Mouse (Mus musculus) testis, adult 2 months (tissue): ENCODE measurements around the gene Slc2a3. TPM values are rescaled to one million over a fixed set of nuclear protein-coding genes. Genes with fewer than 3 reads are reported as not detected.
"Not testable (repeated sequence)": the region's sequence is repeated elsewhere in the genome, so short reads cannot be mapped to it uniquely, and the experiment has no call there.

ENCODE experiments used
- H3K27ac ChIP-seq: fragments of 200-500 bp; 2 replicates; pipeline ENCODE4 v1.5.1; 2012; ENCODE audit warnings: low read depth, low read length; ENCODE audit not compliant: control insufficient read depth, insufficient read depth
- H3K27me3 ChIP-seq: fragments of 200-500 bp; 2 replicates; pipeline ENCODE4 v1.6.1; 2012; ENCODE audit warnings: mild to moderate bottlenecking, low read length, moderate library complexity; ENCODE audit not compliant: control insufficient read depth, insufficient read depth
- H3K36me3 ChIP-seq: fragments of 200-500 bp; 2 replicates; pipeline ENCODE4 v1.6.1; 2012; ENCODE audit warnings: mild to moderate bottlenecking, low read length; ENCODE audit not compliant: control insufficient read depth, insufficient read depth
- H3K4me1 ChIP-seq: fragments of 200-500 bp; 2 replicates; pipeline ENCODE4 v1.6.1; 2012; ENCODE audit warnings: low read length; ENCODE audit not compliant: control insufficient read depth, insufficient read depth
- H3K4me3 ChIP-seq: fragments of 200-500 bp; 2 replicates; pipeline ENCODE4 v1.5.1; 2012; ENCODE audit warnings: low read depth, mild to moderate bottlenecking, low read length, moderate library complexity, mixed read lengths; ENCODE audit not compliant: control insufficient read depth
- CTCF ChIP-seq: fragments of 200-500 bp; IDR thresholded peaks from 2 replicates; pipeline ENCODE4 v1.5.1; 2012; ENCODE audit warnings: low read depth, mild to moderate bottlenecking, inconsistent platforms, low read length, moderate library complexity; ENCODE audit not compliant: control insufficient read depth, insufficient read depth, insufficient replicate concordance
- POLR2A ChIP-seq: fragments of 200-500 bp; IDR thresholded peaks from 2 replicates; pipeline ENCODE4 v1.6.1; 2012; ENCODE audit warnings: low read depth, mild to moderate bottlenecking, inconsistent platforms, low read length, moderate library complexity; ENCODE audit not compliant: control insufficient read depth
- polyA plus RNA-seq: library from polyadenylated mRNA; depleted of rRNA; stranded (reverse); fragments of >200 nt; gene quantifications from 2 replicates; pipeline ENCODE4 v1.2.3, GENCODE M21; 2012

Slc2a3 gene
- polyA plus RNA-seq, 1 experiment = 947 TPM

- Histone ChIP-seq H3K4me1 (peaks cover 3% of the 10 kb centered on the region), H3K4me3 (peak overlapping the region; percentile 84), H3K27ac (no peak overlapping the region; the same call in 1 of the 2 replicates), H3K36me3 (no peaks in the 10 kb centered on the region; the same call in 1 of the 2 replicates), H3K27me3 (no peaks in the 10 kb centered on the region)
- TF ChIP-seq CTCF (no peak), POLR2A (no peak)
Observed at GRCm38 (mm10) chr6:122768256-122768655, 33.2 kb downstream of the Slc2a3 start.

GRCm38 (mm10) chr6:122767012-122767411 is 34.4 kb downstream of the Slc2a3 start:
- not testable (repeated sequence) for H3K27me3 ChIP-seq, H3K36me3 ChIP-seq, H3K27ac ChIP-seq, H3K4me1 ChIP-seq
- peak overlapping the region; percentile 52; the same call in 1 of the 2 replicates for H3K4me3 ChIP-seq

- no peaks in the 10 kb centered on the region; the same call in 1 of the 2 replicates for H3K36me3 ChIP-seq
- TF ChIP-seq POLR2A (no peak), CTCF (no peak)
- H3K27me3 ChIP-seq = no peaks in the 10 kb centered on the region
- H3K4me3 ChIP-seq = peak overlapping the region; percentile 68
- peak overlapping the region; percentile 43; the same call in 1 of the 2 replicates for H3K27ac ChIP-seq
- H3K4me1 ChIP-seq = peaks cover 3% of the 10 kb centered on the region
Observed at GRCm38 (mm10) chr6:122766145-122766968, 35.1 kb downstream of the Slc2a3 start.

GRCm38 (mm10) chr6:122765298-122765956 is 36.0 kb downstream of the Slc2a3 start:
- Histone ChIP-seq H3K27me3 (no peaks in the 10 kb centered on the region), H3K36me3 (no peaks in the 10 kb centered on the region; the same call in 1 of the 2 replicates), H3K4me1 (peaks cover 5% of the 10 kb centered on the region), H3K4me3 (peak overlapping the region; percentile 91), H3K27ac (no peak overlapping the region)
- TF ChIP-seq POLR2A (no peak), CTCF (no peak)

GRCm38 (mm10) chr6:122764446-122765297 is 36.8 kb downstream of the Slc2a3 start:
- Histone ChIP-seq H3K36me3 (no peaks in the 10 kb centered on the region; the same call in 1 of the 2 replicates), H3K27me3 (no peaks in the 10 kb centered on the region), H3K4me3 (peak overlapping the region; percentile 91), H3K4me1 (peaks cover 5% of the 10 kb centered on the region), H3K27ac (peak overlapping the region; percentile 54)
- no peak for TF ChIP-seq POLR2A
- TF ChIP-seq CTCF = no peak

GRCm38 (mm10) chr6:122763844-122764445 is 37.5 kb downstream of the Slc2a3 start:
- Histone ChIP-seq H3K4me3 (peak overlapping the region; percentile 91), H3K27ac (peak overlapping the region; percentile 54; the same call in 1 of the 2 replicates), H3K4me1 (peaks cover 5% of the 10 kb centered on the region), H3K36me3 (no peaks in the 10 kb centered on the region; the same call in 1 of the 2 replicates), H3K27me3 (no peaks in the 10 kb centered on the region)
- no peak for TF ChIP-seq CTCF
- TF ChIP-seq POLR2A = no peak
